Mouse (Mus musculus) midbrain, postnatal 0 days (tissue): ENCODE data around the gene Itgb6. TPM values are rescaled to one million over a fixed set of nuclear protein-coding genes. Genes with fewer than 3 reads are reported as not detected.

Experiments
- ATAC-seq: fragments of 200-750 bp; cut with Nextera tagmentation; 2 replicates; pipeline ENCODE4 v1.8.0; 2017; ENCODE audit warnings: moderate number of reproducible peaks, mild to moderate bottlenecking, moderate TSS enrichment, moderate library complexity; ENCODE audit not compliant: low FRiP score
- DNase-seq: peaks from one replicate; pipeline ENCODE4 v3.0.0-alpha.2; 2015; ENCODE audit warnings: low spot score
- H3K27ac ChIP-seq: fragments of 300-500 bp; sonication (generic); 2 replicates; pipeline ENCODE4 v1.5.1; 2014; ENCODE audit warnings: low read depth, mild to moderate bottlenecking, low read length, mixed read lengths
- H3K27me3 ChIP-seq: fragments of 300-500 bp; sonication (generic); 2 replicates; pipeline ENCODE4 v1.6.1; 2014; ENCODE audit warnings: low read length, control low read depth, mixed read lengths; ENCODE audit not compliant: insufficient read depth
- H3K36me3 ChIP-seq: fragments of 300-500 bp; sonication (generic); 2 replicates; pipeline ENCODE4 v1.6.1; 2014; ENCODE audit warnings: low read length, control low read depth, mixed read lengths; ENCODE audit not compliant: insufficient read depth
- H3K4me1 ChIP-seq: fragments of 300-500 bp; sonication (generic); 2 replicates; pipeline ENCODE4 v1.6.1; 2014; ENCODE audit warnings: mild to moderate bottlenecking, control low read depth, antibody characterized with exemption, low read length, mixed read lengths; ENCODE audit not compliant: insufficient read depth
- H3K4me2 ChIP-seq: fragments of 300-500 bp; sonication (generic); 2 replicates; pipeline ENCODE4 v1.6.1; 2014; ENCODE audit warnings: low read depth, mild to moderate bottlenecking, low read length, mixed read lengths; ENCODE audit not compliant: poor library complexity, severe bottlenecking
- H3K4me3 ChIP-seq: fragments of 300-500 bp; sonication (generic); 2 replicates; pipeline ENCODE4 v1.5.1; 2014; ENCODE audit warnings: low read depth, mild to moderate bottlenecking, low read length, moderate library complexity
- H3K9ac ChIP-seq: fragments of 300-500 bp; sonication (generic); replicated peaks from 2 replicates; pipeline ENCODE4 v1.6.1; 2014; ENCODE audit warnings: mild to moderate bottlenecking, low read length, moderate library complexity, mixed read lengths; ENCODE audit not compliant: poor library complexity, severe bottlenecking
- H3K9me3 ChIP-seq: fragments of 300-500 bp; sonication (generic); 2 replicates; pipeline ENCODE4 v1.6.1; 2016; ENCODE audit warnings: low read length, control low read depth
- CTCF ChIP-seq: IDR thresholded peaks from 2 replicates; pipeline ENCODE4 v1.5.1; 2016; ENCODE audit warnings: antibody characterized with exemption, mild to moderate bottlenecking
- WGBS: fragments of 180-500 bp; shearing (Covaris S2); extraction: QIAGEN DNeasy Blood & Tissue Kit; methylation state at CpG from one replicate; pipeline ENCODE4 v1.1.7; 2014; 5-methylcytosine and 5-hydroxymethylcytosine counted together
- polyA plus RNA-seq: library from polyadenylated mRNA; unstranded; fragments of >200 nt; fragmentation: Nextera tagmentation; extraction: Ambion mirVana; gene quantifications from 2 replicates; pipeline ENCODE4 v1.2.1, GENCODE M21; 2015
- total RNA-seq: library from RNA; depleted of rRNA; stranded (reverse); fragments of >200 nt; gene quantifications from 2 replicates; pipeline ENCODE4 v1.2.3, GENCODE M21; 2014

The Itgb6 gene
- total and polyA plus RNA-seq, 2 experiments from 2014 or later, result 0.04 to 0.22 TPM

DNA sequence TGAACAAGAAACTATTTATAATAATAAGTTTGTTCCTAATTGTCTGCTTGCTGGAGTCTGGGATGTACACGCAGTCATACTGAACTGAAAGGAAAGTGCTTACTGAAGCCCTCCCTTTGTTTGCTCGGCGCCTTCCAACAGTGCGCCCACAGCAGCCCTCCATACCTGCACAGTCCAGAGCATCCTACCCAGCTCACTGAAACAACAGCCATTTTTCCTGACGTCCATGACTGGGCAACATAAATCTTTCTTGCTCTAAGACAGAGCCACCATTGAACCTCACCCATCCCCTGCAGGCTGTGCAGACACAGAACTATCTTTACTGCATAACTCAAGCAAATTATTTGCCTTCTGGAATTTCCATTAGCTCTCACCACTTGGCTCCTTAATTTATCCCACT, 74.8 kb downstream of the Itgb6 start:
- no peak for ATAC-seq
- WGBS, result 69% methylated on average over 5 of the region's 5 CpGs

DNA sequence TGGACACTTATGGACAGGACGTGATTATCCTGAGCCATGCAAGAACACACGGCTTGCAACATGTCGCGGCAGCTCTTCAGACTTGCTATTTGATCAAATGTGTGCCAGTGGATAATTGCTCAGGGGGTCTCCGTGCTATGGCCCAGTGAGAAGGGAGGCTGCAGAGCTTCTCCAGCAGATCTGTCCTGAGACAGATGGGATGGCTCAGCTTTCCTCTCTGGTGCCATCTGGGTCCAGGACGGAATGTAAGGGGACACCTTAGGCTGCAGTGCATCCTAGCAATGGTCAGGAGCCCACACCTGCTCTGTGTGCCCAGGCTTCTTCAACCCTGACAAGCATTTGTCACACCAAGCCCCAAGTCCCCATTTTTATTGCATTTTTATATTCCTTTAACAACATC, 75.9 kb downstream of the Itgb6 start:
- Histone ChIP-seq H3K4me3 (no peak overlapping the region), H3K9ac (no peak overlapping the region), H3K4me2 (no peak overlapping the region), H3K27ac (no peak overlapping the region), H3K9me3 (no peaks in the 10 kb centered on the region), H3K27me3 (no peaks in the 10 kb centered on the region), H3K4me1 (no peaks in the 10 kb centered on the region), H3K36me3 (no peaks in the 10 kb centered on the region)
- ATAC-seq (no peak), DNase-seq (no peak)
- no peak for TF ChIP-seq CTCF
- WGBS, result 76% methylated on average over 6 of the region's 6 CpGs

More for the DNA sequence above, 74.8 kb downstream of the Itgb6 start:
- H3K9me3 ChIP-seq, result no peaks in the 10 kb centered on the region
- H3K27me3 ChIP-seq, result no peaks in the 10 kb centered on the region
- H3K9ac ChIP-seq, result no peak overlapping the region
- DNase-seq, result no peak
- no peak overlapping the region for H3K4me2 ChIP-seq
- no peaks in the 10 kb centered on the region for H3K4me1 ChIP-seq
- TF ChIP-seq CTCF, result no peak
- no peak overlapping the region for H3K27ac ChIP-seq
- no peaks in the 10 kb centered on the region for H3K36me3 ChIP-seq
- no peak overlapping the region for H3K4me3 ChIP-seq

DNA sequence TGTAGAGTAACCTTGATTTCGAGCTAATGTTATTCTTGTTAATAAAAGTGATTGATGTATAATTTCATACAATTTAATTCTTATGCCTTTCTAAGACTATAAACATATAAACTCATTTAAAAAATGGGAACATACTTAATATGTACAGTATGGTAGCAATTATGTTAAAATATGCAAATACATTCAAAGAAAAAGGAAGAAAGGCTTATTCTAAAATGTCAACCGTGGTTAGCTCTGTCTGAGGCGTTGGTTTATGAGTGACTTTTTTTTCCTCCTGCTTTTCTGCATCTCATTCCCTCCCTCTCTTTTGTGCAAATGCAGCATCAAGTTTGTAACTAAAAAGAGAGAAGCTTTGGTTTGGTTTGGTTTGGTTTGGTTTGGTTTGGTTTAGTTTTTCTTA, 79.0 kb downstream of the Itgb6 start:
- Histone ChIP-seq H3K27me3 (no peaks in the 10 kb centered on the region), H3K4me1 (0 out of 2 replicates have a peak, but pooled peaks cover 6% of the 10 kb centered on the region), H3K4me3 (no peak overlapping the region), H3K4me2 (no peak overlapping the region), H3K9me3 (no peaks in the 10 kb centered on the region), H3K9ac (no peak overlapping the region), H3K36me3 (no peaks in the 10 kb centered on the region), H3K27ac (no peak overlapping the region)
- ATAC-seq, result no peak
- TF ChIP-seq CTCF, result no peak
- 54% methylated on average over 3 of the region's 3 CpGs for WGBS
- DNase-seq, result no peak

DNA sequence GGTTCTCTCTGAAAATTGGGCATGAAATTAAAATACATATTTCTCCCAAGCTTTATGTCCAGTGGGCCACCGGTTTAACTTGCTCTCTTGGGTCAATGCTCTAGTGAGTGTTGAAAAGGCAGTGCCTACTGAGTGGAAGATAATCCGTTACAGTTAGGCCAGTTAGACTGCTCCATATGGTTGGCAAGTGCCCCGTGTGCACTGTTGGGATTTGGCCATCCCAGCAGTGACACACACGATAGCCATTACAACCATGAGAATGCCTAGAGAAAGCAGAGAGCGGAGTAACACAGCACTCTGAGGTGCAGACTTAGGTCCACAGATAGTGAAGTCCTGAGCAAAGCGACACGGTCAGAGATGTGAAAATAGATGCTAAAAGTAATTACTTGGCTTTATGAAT, 79.8 kb downstream of the Itgb6 start:
- WGBS, result 80% methylated on average over 7 of the region's 7 CpGs
- TF ChIP-seq CTCF, result no peak
- no peak overlapping the region for H3K9ac ChIP-seq

DNA sequence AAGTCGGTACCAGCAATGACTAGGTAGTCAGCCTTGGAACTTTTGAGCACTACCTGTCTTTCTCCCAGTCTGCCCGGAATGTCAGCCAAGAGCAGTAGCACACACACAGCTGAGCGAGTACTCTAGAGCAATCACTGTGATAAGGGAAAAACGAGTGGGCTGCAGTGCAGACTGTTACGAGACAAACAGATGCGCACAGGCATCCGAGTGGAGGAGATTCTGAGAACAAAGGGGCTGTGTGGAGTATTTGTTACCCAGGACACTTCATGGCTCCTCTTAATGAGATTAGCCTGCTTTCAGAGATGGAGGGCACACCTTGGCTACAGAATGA, 82.1 kb downstream of the Itgb6 start:
- WGBS, result 30% methylated on average over 7 of the region's 7 CpGs
- H3K4me1 ChIP-seq, result 0 out of 2 replicates have a peak, but pooled peaks cover 6% of the 10 kb centered on the region
- H3K36me3 ChIP-seq, result no peaks in the 10 kb centered on the region

More for the DNA sequence above, 79.8 kb downstream of the Itgb6 start:
- H3K4me2 ChIP-seq, result no peak overlapping the region
- no peaks in the 10 kb centered on the region for H3K9me3 ChIP-seq
- 0 out of 2 replicates have a peak, but pooled peaks cover 6% of the 10 kb centered on the region for H3K4me1 ChIP-seq
- no peak overlapping the region for H3K4me3 ChIP-seq
- ATAC-seq (no peak), DNase-seq (no peak)
- H3K27me3 ChIP-seq, result no peaks in the 10 kb centered on the region
- H3K36me3 ChIP-seq, result no peaks in the 10 kb centered on the region
- no peak overlapping the region for H3K27ac ChIP-seq

DNA sequence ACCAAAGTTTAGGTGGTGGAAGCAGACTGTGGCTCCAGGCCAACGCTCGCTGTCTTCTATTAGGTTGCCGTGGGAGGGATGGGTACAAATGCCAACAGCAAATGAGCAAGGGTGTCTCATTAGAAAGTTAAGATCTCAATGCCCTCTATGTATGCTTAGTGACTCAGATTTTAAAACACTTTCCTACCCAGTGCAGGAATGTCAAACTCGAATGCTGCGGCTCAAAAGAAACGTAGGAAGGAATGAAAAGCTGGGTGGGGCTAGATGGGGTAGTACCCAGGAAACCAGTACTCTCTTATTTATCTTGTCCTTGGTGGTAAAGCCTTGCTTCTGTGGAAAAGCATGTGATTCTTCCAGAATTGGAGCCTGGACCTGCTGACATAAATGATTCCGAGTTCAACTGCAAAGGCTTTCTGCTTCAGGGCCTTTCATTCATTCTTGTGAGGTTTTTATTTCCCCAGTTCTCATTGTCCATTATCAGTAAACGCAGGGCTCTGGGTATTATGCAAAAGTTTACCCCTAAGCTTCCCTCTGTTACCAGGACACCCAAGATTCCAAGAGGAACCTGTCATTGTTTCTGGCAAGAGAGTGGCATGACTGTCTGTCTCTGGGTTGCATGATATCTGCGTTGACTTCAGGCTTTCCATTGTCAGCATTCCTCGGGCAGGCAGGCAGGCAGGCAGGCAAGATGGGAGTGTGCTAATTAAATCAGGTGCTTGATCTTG, 82.7 kb downstream of the Itgb6 start:
- WGBS, result 61% methylated on average over 10 of the region's 10 CpGs
- no peaks in the 10 kb centered on the region for H3K27me3 ChIP-seq
- no peak overlapping the region for H3K27ac ChIP-seq
- DNase-seq (no peak), ATAC-seq (no peak)
- H3K9me3 ChIP-seq, result no peaks in the 10 kb centered on the region
- no peak overlapping the region for H3K4me2 ChIP-seq
- 0 out of 2 replicates have a peak, but pooled peaks cover 6% of the 10 kb centered on the region for H3K4me1 ChIP-seq
- no peak for TF ChIP-seq CTCF
- H3K4me3 ChIP-seq, result no peak overlapping the region
- no peak overlapping the region for H3K9ac ChIP-seq
- H3K36me3 ChIP-seq, result no peaks in the 10 kb centered on the region

More for the DNA sequence above, 82.1 kb downstream of the Itgb6 start:
- Histone ChIP-seq H3K9me3 (no peaks in the 10 kb centered on the region), H3K27ac (no peak overlapping the region), H3K4me3 (no peak overlapping the region), H3K27me3 (no peaks in the 10 kb centered on the region), H3K4me2 (no peak overlapping the region), H3K9ac (no peak overlapping the region)
- no peak for DNase-seq
- no peak for TF ChIP-seq CTCF
- ATAC-seq, result no peak
